Mouse (Mus musculus) myocyte (in vitro differentiated cells): ENCODE data around the gene Xpo6. TPM values are rescaled to one million over a fixed set of nuclear protein-coding genes. Genes with fewer than 3 reads are reported as not detected.

Source experiments
- H3K27me3 ChIP-seq: one replicate; pipeline ENCODE4 v1.6.1; 2011; ENCODE audit not compliant: control insufficient read depth, insufficient read depth, insufficient read length
- H3K36me3 ChIP-seq: one replicate; pipeline ENCODE4 v1.6.1; 2011; ENCODE audit not compliant: control insufficient read depth, insufficient read depth
- H3K4me2 ChIP-seq: one replicate; pipeline ENCODE4 v1.6.1; 2011; ENCODE audit warnings: low read depth, control low read depth
- H3K4me3 ChIP-seq: one replicate; pipeline ENCODE4 v1.5.1; 2011; ENCODE audit warnings: mild to moderate bottlenecking, control low read depth, moderate library complexity
- H3K79me2 ChIP-seq: one replicate; pipeline ENCODE4 v1.6.1; 2011; ENCODE audit not compliant: control insufficient read depth, insufficient read depth
- H3ac ChIP-seq: one replicate; pipeline ENCODE4 v1.6.1; 2011; ENCODE audit not compliant: control insufficient read depth, insufficient read length
- CEBPB ChIP-seq: IDR thresholded peaks from 2 replicates; pipeline ENCODE4 v1.6.1; 2011; ENCODE audit warnings: mild to moderate bottlenecking, moderate library complexity; ENCODE audit not compliant: poor library complexity, insufficient read depth, severe bottlenecking
- E2F4 ChIP-seq: IDR thresholded peaks from one replicate; pipeline ENCODE4 v1.6.1; 2011; ENCODE audit warnings: mild to moderate bottlenecking, control low read depth, moderate library complexity; ENCODE audit not compliant: insufficient read depth
- MAX ChIP-seq: IDR thresholded peaks from one replicate; pipeline ENCODE4 v1.6.1; 2011; ENCODE audit warnings: low read depth, mild to moderate bottlenecking, control low read depth
- MYOD1 ChIP-seq, 3 experiments: IDR thresholded peaks; one replicate each; pipeline ENCODE4 v1.6.1; 2011; ENCODE audit warnings: control low read depth in 2 of 3, low read depth in 2 of 3, mild to moderate bottlenecking in 2 of 3, moderate library complexity in 1 of 3; ENCODE audit not compliant: insufficient read length in 2 of 3, control insufficient read depth in 1 of 3
- MYOG ChIP-seq, 3 experiments: IDR thresholded peaks; one replicate each; pipeline ENCODE4 v1.6.1; 2011; ENCODE audit warnings: control low read depth in 2 of 3, low read depth in 2 of 3, mild to moderate bottlenecking in 2 of 3; ENCODE audit not compliant: insufficient read length in 2 of 3, control insufficient read depth in 1 of 3, insufficient read depth in 1 of 3
- POLR2A ChIP-seq: IDR thresholded peaks from one replicate; pipeline ENCODE4 v1.6.1; 2011; ENCODE audit warnings: low read depth, mild to moderate bottlenecking, control low read depth, moderate library complexity; ENCODE audit not compliant: insufficient read length
- POLR2AphosphoS2 ChIP-seq: IDR thresholded peaks from one replicate; pipeline ENCODE4 v1.6.1; 2011; ENCODE audit warnings: low read depth, control low read depth; ENCODE audit not compliant: insufficient read length
- REST ChIP-seq: IDR thresholded peaks from one replicate; pipeline ENCODE4 v1.6.1; 2011; ENCODE audit warnings: mild to moderate bottlenecking, control low read depth, moderate library complexity; ENCODE audit not compliant: insufficient read depth, insufficient read length
- SRF ChIP-seq: IDR thresholded peaks from one replicate; pipeline ENCODE4 v1.6.1; 2011; ENCODE audit warnings: low read depth; ENCODE audit not compliant: control insufficient read depth, insufficient read length
- TCF12 ChIP-seq: IDR thresholded peaks from one replicate; pipeline ENCODE4 v1.6.1; 2011; ENCODE audit warnings: mild to moderate bottlenecking, control low read depth; ENCODE audit not compliant: poor library complexity, insufficient read depth, severe bottlenecking
- TCF3 ChIP-seq: IDR thresholded peaks from one replicate; pipeline ENCODE4 v1.6.1; 2011; ENCODE audit warnings: low read depth, control low read depth; ENCODE audit not compliant: insufficient read length
- USF1 ChIP-seq: IDR thresholded peaks from one replicate; pipeline ENCODE4 v1.6.1; 2011; ENCODE audit warnings: low read depth, mild to moderate bottlenecking, control low read depth, moderate library complexity
- polyA plus RNA-seq: library from polyadenylated mRNA; unstranded; fragments of >200 nt; fragmentation: generic; extraction: Trizol; gene quantifications from one replicate; pipeline ENCODE4 v1.2.1, GENCODE M21; 2012; ENCODE audit warnings: missing spikeins

Xpo6 gene
- polyA plus RNA-seq, 1 experiment: 36.4 TPM

DNA sequence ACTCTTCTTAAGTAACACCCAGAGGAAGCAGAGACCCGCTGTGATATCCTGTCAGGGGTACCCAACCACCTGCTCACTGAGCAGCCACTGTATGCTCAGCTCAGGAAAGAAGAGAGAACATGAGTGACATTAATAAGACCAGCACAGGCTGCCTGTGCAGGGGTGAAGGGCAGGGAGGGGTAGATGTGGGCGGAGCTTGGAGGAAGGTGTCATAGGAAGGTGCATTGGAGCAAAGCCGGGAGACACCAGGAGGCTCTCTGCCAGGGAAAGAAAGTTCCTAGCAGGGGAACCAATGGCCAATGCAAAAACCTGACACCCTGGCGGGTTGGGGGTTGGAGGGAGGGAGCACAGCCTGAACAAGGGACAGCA lies 116.3 kb downstream of the Xpo6 start:
- Histone ChIP-seq H3K79me2 (no peaks in the 10 kb centered on the region), H3K4me3 (no peak overlapping the region), H3K27me3 (peaks cover 65% of the 10 kb centered on the region), H3K4me2 (no peak overlapping the region), H3ac (no peak overlapping the region), H3K36me3 (no peaks in the 10 kb centered on the region)
- TF ChIP-seq SRF (no peak), REST (no peak), MAX (no peak), POLR2A (no peak), CEBPB (no peak), MYOG (IDR thresholded peaks at IDR 0.05; ENCODE audit: control insufficient read depth in 1 of 3, insufficient read depth in 1 of 3, insufficient read length in 2 of 3, low read depth in 2 of 3) (no peak), TCF12 (no peak), TCF3 (no peak), MYOD1 (IDR thresholded peaks at IDR 0.05; ENCODE audit: control insufficient read depth in 1 of 3, insufficient read length in 2 of 3, low read depth in 2 of 3) (no peak), E2F4 (no peak), POLR2AphosphoS2 (no peak), USF1 (no peak)

DNA sequence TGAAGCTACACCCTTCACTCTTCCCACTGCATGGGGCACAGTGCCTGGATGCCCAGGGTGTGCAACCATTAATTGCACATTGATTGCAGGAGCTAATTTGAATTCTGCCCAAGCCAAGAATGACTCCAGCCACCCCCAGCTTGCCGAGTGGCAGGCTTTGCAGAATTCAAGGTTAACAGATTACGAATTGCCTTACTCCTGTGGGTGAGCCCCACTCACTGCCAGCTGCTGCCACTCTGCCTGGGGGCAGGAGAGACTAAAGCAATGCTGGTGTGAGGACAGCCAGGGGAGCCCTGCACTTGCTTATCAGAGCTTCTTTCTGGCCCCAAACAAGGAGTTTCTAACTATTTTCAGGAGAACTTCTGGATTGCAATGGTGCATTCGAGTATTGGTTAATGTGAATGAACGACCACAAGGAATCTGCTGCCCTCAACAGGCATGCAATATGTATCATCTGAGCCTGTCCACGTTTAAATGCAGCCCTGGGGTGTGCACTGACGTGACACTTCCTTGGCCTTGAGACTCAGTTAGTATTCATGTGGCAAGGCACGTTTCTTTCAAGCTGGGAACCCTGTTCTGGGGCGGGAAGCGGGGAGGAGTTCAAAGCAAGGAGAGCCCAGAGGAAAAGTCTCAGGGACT lies 116.8 kb downstream of the Xpo6 start:
- no peaks in the 10 kb centered on the region for H3K79me2 ChIP-seq
- H3K4me2 ChIP-seq: no peak overlapping the region
- TF ChIP-seq TCF3 (no peak), MYOD1 (IDR thresholded peaks at IDR 0.05; ENCODE audit: control insufficient read depth in 1 of 3, insufficient read length in 2 of 3, low read depth in 2 of 3) (no peak), E2F4 (no peak), POLR2A (no peak), POLR2AphosphoS2 (no peak), SRF (no peak), USF1 (no peak), MYOG (IDR thresholded peaks at IDR 0.05; ENCODE audit: control insufficient read depth in 1 of 3, insufficient read depth in 1 of 3, insufficient read length in 2 of 3, low read depth in 2 of 3) (no peak), REST (no peak), MAX (no peak), TCF12 (no peak), CEBPB (no peak)
- no peaks in the 10 kb centered on the region for H3K36me3 ChIP-seq
- no peak overlapping the region for H3K4me3 ChIP-seq
- peaks cover 68% of the 10 kb centered on the region for H3K27me3 ChIP-seq
- no peak overlapping the region for H3ac ChIP-seq

GRCm38 (mm10) chr7:126082286-126082741 lies 118.0 kb downstream of the Xpo6 start, which contains the start of gene Gsg1l:
Gene Gsg1l, minus strand, starts transcription at chr7:126082411.
- Histone ChIP-seq H3K27me3 (peaks cover 77% of the 10 kb centered on the region), H3ac (no peak within 1 kb of the TSS), H3K4me2 (no peak within 1 kb of the TSS), H3K36me3 (no peaks in the 10 kb centered on the region), H3K4me3 (no peak within 1 kb of the TSS), H3K79me2 (no peaks in the 10 kb centered on the region)
- no peak for TF ChIP-seq POLR2A
- TF ChIP-seq E2F4: no peak
- no peak for TF ChIP-seq TCF3

DNA sequence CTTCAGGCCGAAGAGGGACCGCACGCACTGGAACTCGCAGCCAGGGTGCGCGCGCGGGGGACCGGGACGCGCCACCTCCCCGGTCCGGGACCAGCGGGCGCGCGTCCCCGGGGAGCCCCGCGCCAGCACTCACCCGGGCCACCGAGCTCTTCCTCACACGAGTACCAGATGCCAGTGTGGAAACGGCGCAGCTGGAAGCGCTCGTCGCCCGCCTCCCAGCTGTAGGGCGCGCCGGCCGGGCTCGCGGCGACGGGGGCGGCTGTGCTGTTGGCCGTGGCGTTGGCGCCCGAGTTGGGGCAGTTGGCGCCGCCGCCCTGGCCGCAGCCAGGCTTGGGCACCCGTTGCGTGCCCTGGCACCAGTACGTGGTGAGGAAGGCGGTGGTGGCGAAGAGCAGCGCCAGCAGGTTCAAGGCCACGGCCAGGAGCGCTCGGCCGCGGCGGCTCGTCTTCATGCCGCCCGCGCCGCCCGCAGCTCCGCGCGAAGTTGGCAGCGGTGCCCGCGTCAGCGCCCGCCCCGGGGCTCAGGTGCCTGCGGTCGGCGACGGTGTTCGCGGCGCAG lies 118.5 kb downstream of the Xpo6 start:
- H3K79me2 ChIP-seq: no peaks in the 10 kb centered on the region
- no peak overlapping the region for H3K4me3 ChIP-seq
- H3K4me2 ChIP-seq: no peak overlapping the region
- no peak overlapping the region for H3ac ChIP-seq
- H3K27me3 ChIP-seq: peaks cover 76% of the 10 kb centered on the region
- H3K36me3 ChIP-seq: no peaks in the 10 kb centered on the region
- TF ChIP-seq MAX: no peak
- no peak for TF ChIP-seq MYOG (IDR thresholded peaks at IDR 0.05; ENCODE audit: control insufficient read depth in 1 of 3, insufficient read depth in 1 of 3, insufficient read length in 2 of 3, low read depth in 2 of 3)
- no peak for TF ChIP-seq CEBPB
- no peak for TF ChIP-seq SRF
- TF ChIP-seq E2F4: no peak
- TF ChIP-seq REST: no peak
- no peak for TF ChIP-seq TCF3
- TF ChIP-seq POLR2AphosphoS2: no peak
- TF ChIP-seq MYOD1 (IDR thresholded peaks at IDR 0.05; ENCODE audit: control insufficient read depth in 1 of 3, insufficient read length in 2 of 3, low read depth in 2 of 3): no peak
- no peak for TF ChIP-seq TCF12
- TF ChIP-seq POLR2A: no peak
- no peak for TF ChIP-seq USF1

DNA sequence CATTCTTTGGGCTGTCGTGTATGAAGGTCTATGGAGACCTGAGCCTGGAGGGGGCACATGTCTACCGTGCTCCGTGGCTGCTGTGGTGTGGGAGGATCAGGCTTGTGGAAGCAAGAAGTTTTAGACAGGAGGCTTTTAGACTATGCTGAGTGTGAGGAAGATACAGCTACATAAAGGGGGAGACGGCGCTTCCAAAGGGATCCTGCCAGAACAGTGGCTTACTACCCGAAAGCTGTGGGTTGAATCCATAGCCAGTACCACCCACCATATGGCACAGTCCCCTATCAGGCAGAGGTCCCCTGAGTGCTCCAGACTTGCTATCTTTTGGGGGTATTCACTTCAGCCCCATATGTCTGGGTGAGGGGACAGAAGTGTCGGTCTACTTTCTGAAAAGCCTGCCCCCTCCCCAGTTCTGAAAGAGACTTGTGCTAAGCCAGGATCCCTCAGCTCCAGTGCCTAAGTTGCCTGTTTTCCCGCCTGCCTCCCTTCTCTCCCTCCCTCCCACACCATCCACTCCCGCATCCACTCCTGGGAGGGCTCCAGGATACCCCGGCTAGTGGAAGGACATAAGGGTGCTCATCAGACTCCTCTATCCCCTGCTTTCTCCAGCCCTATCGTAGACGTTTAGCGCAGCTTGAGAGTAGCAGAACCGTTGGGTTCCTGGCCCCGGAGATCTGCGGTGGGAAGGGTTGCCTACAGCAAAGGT lies 119.2 kb downstream of the Xpo6 start:
- H3K36me3 ChIP-seq: no peaks in the 10 kb centered on the region
- no peaks in the 10 kb centered on the region for H3K79me2 ChIP-seq
- H3K27me3 ChIP-seq: peaks cover 78% of the 10 kb centered on the region
- H3ac ChIP-seq: no peak overlapping the region
- no peak overlapping the region for H3K4me2 ChIP-seq
- TF ChIP-seq SRF: no peak
- TF ChIP-seq USF1: no peak
- no peak for TF ChIP-seq TCF3
- TF ChIP-seq E2F4: no peak
- TF ChIP-seq MAX: no peak
- TF ChIP-seq POLR2AphosphoS2: no peak
- TF ChIP-seq POLR2A: no peak
- no peak for TF ChIP-seq TCF12
- TF ChIP-seq CEBPB: no peak
- TF ChIP-seq MYOD1 (IDR thresholded peaks at IDR 0.05; ENCODE audit: control insufficient read depth in 1 of 3, insufficient read length in 2 of 3, low read depth in 2 of 3): no peak
- no peak for TF ChIP-seq MYOG (IDR thresholded peaks at IDR 0.05; ENCODE audit: control insufficient read depth in 1 of 3, insufficient read depth in 1 of 3, insufficient read length in 2 of 3, low read depth in 2 of 3)
- no peak for TF ChIP-seq REST
- no peak overlapping the region for H3K4me3 ChIP-seq
